Mouse (Mus musculus) cerebellum, postnatal 36 days (tissue): ENCODE measurements around the gene Asb16.

ENCODE experiments used
- DNase-seq, 2 experiments: peaks; one replicate each; pipeline ENCODE4 v3.0.0; 2021 to 2022; ENCODE audit warnings: mixed read lengths in 2 of 2

Asb16 gene

DNA sequence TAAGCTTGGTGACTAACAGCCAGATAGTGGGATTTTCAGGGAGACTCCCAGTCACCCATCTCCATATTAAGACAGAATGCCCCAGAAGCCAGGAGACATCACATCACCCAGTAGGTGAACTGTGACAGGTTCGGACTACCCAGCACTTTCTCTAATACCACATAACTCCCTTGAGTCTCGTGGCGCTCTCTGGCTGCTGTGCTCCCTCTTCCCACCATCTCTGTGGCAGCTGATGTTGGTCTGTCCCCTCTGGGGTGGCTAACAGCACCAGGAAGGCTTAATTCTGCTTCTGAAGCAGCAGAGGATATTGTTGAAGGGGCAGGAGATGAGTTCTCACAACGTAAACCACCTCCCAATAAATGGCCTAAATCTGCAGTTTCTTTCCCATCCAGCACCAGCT is 43.4 kb downstream of the Asb16 start:
- DNase-seq, result no peak

DNA sequence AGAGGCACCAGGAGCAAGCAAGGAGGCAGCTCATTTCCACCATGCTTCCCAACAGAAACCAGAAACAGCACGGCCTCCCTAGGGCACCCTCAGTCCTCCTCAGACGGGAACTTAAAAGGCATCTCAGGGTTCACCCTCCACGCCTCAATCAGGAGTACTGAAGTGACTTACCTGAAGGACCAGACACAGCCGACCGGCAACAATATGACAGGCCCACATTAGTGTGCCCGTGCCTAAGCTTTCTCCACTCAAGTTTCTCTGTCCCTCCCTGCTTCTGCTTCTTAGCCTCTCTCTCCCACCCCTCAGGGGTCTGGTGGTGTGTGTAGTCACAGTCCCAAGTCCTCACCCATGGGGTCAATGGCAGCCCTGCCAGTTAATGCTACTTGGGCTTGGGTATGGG is 44.0 kb downstream of the Asb16 start:
- DNase-seq, result no peak

DNA sequence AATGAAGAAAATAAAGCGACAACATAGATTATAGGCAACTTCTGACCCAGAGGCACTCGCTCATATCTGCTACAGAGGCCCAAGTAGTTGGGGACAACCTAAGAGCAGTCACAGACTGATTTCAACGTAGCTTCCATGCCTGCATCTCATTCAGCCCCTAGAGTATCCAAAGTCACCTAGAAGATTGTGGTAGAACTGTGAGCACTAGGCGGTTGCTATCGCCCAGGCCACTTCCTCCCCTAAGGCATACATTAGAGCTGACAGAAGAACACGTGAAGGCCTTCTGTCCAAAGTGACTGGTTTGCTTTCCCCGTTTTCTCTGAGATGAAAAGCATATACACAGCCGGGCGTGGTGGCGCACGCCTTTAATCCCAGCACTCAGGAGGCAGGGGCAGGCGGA is 45.8 kb downstream of the Asb16 start:
- DNase-seq, result no peak

DNA sequence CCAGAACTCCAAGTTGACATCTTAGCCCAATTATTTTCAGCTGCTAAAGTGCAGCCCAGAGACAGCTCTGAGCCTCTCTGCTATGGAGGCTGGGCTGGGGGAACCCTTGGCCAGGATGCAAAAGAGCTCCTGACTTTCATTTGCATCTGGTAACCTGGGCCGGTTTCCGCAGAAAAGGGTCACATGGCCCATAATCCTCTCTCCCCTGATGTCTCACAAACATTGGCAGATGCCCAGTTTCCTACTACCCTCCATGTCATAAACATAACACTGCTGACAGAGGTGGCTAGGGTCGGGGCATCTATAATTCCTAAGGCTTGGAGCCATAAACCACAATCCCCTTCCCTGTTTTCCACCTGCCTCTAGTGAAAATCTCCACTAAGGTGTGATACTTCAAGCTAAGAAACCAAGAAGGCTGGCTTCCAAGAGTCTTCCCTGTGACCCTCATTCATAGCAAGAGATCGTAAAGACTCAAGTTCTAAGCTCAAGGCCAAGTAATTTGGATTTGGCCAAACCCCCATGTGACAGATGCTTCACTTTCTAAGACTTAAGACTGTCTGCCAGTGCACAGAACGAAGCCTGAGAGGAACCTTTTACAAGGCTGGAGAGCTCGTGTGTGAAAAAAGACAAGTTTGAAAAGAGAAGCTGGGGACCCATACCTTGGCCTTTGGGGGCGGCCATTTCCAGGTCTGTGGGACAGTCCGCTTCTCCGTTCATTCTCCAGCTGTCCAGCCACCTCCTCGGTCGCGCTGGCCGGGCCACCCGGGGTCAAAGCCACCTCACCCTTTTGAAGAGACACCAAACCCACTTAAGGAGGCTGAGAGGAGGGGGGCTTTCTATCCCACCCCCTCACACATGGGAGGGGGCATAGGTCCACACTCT is 47.4 kb downstream of the Asb16 start:
- DNase-seq, result peak in 1 of 2 experiments; percentile 38

DNA sequence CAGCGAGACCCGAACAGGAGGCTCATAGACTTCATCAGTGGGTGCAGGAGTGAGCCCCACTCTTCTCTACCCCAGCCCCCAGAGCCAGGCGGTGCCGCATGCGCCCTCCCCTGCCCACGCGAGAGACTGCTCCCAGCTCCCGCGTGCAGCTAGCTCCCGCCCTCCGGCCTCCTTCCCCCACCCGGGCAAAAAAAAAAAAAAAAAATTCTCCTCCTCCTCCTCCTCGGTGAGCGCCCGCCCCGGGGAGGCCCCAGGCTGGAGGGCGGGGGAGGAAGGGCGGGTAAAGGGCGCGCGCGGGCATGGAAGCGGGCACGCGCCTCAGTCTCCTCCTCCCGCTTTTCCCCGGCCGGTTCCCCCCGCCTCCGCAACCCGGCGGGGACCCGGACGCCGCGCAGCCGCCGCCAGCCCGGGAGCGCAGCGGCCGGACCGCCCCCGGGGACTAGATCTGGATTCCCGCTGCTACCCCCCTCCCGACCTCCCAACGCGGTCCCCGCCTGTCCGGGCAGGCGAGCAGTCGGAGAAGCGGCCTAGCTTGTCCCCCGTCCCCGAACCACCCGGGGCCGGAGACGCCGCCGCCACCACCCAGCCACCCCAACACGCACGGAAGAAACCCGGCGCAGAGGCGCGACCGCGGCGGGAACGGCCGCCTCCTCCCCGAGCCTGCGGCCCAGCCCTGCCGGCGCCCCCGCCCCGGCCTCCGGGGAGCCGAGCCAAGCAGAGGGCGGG is 48.2 kb downstream of the Asb16 start:
- peak; percentile 78 to 86 for DNase-seq

DNA sequence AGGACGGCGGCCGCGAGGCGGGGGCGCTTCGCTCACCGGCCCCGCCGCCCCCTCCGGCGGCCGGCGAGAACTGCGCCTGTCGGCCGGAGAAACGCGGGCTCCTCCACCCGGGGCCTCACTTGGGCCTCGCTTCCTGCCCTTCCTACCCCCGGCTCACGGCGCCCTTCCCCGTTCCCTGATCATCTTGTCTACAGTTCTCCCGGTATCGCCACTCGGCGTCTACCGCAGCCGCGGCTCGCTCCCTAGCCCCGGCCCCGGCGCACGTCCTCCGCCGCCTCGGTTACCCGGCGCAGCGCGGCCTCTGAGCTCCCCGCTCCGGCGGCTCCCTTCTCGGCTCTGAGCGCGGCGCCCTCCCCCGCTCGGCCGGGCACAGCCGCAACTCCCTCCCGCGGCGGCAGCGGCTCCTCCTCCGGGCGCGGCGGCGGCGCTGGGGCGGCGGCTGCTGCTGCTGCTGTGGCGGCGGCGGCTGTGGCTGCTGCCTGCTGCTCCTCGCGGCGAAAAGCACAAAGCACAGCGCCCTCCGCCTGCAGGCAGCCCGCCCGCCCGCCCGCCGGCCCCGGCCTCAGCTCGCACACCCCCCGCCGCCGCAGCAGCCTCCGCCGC is 48.9 kb downstream of the Asb16 start:
- peak; percentile 59 to 66 for DNase-seq

DNA sequence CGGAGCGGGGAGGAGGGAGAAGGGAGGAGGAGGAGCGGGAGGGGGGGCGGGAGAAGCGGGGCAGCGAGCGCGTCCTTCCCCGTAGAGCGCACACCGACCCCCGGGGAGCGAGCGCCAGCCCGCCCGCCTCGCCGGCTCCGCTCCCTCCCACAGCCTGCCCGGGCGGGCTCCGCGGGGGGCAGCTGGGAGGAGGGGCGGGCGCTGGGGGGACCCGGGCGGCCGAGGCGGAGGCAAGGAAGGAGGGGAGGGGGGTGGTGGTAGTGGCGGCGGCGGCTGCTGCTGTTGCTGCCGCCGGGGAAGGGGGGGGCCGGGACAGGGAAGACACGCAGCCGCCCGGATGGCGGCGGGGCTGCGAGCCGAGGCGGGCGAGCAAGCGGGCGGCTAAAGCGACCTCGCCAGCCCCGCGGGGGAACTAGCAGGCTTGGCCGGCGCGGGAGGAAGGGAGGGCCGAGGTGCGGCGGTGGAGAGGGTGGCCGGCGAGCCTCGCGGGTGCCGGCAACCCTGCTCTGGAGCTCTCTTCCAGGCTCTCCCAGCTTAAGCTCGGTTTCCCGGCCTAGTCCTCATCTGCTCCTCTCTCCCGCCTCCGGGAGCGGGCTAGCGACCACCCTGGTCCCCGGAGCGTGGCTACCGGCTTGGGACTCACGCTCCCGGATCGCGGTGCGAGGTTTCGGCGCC is 49.5 kb downstream of the Asb16 start:
- peak; percentile 63 to 72 for DNase-seq

DNA sequence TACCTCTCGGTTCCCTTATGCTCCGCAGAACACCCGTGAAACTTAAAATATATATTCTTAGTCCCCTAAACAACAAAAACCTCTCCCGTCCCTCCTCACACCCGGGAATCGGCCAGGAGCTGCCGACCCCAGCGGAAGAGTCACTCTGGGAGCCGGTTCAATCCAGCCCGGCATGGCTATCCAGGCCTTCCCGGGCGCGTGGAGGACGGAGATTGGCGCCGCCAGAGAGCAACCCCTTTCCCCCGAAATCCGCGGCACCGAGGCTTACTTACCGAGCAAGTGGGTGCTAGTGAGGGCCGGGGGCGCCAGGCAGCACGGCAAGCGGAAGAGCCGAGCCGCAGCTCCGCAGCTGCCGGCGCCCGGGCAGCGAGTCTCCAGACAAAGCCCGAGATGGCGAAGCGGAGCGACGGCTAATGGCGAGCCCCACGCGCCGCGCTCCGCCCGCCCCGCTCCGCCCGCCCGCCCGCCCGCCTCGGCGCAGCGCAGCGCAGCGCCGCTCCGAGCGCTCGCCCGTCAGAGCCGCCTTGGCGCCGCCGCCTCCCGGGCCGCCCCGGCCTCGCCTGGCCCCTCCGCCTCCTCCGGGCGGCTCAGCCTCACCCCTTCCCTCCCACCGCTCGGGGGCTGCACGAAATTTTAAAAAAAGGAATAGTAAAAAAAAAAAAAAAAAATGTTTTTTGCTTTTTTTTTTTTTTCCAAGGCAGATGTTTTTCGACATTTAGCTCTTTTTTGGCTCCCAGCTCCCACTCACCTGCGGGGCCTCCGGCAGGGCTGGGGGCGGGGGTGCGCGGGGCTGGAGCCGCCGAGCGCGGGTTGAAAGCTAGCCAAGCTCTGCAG is 50.2 kb downstream of the Asb16 start:
- DNase-seq, result peak in 1 of 2 experiments; percentile 62

DNA sequence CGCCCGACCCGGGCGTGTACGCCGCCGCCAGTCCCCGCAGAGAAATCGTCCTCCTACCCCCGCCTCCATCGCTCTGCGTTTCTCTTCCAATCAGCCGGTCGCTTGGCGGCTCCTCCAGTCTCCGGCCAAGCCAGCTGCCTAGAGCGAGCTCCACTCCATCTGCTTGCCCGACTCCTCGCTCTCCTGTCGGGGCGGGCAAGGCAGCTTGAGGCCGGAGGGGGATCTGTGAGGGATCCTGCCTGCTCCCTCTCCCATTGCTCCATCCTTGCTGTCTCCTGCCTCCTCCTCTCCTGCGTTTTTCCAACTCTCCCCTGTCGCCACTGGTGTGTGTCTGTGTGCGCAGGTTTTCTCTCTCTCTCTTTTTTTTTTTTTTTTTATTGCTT is 50.9 kb downstream of the Asb16 start, which contains the start of gene Ubtf:
Gene Ubtf, minus strand, starts transcription at position 333 of the 383 bp plus-strand sequence.
- DNase-seq, result peak; percentile 89 to 93

DNA sequence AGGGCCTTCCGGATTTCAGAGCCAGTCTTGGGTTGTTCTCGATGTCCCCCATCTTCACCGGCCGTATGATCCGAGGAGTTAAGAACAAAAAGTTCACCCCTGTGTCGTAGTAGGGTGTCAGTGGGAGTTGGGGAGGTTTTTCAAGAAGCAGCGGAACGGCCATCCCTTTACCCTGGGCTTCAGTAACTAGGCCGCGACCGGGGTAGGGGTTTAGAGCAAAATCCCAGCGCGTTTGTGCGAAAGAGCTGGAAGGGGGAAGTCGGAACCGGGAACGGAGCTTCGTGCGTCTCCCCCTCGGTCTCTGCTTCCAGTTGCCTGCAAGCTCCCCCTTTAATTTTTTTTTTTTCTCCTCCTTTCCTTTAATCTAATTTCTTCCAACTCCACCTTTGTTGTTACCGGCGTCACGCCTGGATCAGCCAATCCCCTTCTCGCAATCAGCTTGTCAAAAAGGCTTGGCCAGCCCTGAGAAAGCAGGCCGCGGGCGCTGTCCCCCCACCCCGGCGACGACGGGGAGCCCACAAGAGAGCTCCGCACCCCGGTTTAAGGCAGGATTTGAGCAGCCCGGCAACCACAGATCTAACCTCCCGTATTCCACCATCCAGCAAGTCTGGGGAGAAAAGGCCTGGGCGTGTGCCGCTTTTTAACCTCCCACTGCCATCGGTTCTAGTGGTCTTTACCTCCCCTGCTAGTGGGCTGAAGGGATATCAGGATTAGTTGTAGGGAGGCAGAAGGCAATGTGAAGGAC is 51.6 kb downstream of the Asb16 start:
- peak; percentile 90 to 93 for DNase-seq

DNA sequence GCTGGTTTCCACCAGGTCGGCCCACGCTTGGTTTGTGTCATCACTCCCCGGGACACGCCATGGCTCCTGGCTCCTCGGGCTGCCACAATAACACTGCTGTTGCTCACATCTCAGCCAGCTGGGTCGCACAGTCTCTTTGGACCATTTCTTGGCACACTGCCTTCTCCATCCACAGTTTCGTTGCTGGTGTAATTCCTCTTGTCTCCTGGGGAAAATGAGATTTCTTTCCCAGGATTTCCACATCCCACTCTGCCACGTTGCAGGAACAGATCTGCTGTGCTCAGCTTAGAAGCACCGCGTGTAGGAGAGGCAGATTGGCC is 52.1 kb downstream of the Asb16 start:
- DNase-seq, result peak; percentile 69 to 73

DNA sequence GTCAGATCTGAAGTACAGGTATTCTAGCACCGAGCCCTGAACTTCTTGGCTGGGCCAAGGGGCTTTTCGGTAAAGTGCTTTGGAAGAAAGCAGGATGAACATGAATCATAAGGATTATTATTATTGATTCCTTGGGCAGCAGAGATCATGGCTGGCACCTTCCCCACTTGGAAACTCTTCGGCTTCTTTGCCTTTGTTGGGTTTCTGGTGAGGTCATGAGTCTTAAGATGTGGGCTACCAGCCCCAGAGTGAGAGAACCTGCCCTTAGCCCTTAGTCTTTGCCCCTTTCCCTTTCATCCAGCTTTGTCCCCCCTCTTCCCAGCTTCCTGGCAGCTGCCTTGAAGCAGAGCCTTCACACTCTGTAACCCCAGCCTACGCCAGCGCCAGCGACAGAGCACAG is 53.4 kb downstream of the Asb16 start:
- DNase-seq, result no peak

DNA sequence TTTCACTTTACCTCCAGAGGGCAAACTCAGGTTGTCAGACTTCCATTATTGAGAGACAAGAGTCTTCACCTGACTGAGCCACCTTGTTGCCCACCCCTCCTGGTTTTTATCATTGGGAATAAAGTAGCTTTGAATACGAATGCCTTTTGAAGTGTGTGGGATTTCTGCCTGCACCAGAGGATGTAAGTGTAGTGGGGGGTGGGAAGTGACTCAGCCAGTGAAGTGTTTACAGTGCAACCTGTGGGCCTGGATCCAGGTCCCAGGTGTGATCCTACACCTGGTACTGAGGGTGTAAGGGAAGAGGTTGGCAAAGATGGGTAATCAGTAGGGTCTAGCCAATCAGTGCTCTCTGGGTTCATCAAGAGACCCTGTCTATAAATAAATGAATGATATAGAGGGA is 55.0 kb downstream of the Asb16 start:
- no peak for DNase-seq

DNA sequence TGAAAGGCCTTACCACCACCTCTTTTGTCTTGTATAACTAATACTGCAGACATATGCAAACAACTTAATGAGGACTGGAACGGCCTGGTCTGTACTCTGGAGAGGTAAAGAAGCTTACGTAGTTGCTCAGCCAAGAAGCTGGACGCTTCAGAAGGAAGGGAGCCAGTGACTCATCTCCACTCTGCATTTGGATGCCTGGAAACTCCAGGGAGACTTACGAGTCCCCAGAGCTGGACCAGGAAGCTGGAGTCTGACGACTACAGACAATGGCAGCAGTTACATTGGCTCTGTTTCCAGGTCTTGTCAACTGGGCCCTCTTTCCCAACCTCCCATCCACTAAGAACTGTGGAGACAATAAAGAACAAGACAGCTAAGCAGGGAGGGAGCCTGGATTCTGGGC is 58.7 kb downstream of the Asb16 start:
- no peak for DNase-seq

DNA sequence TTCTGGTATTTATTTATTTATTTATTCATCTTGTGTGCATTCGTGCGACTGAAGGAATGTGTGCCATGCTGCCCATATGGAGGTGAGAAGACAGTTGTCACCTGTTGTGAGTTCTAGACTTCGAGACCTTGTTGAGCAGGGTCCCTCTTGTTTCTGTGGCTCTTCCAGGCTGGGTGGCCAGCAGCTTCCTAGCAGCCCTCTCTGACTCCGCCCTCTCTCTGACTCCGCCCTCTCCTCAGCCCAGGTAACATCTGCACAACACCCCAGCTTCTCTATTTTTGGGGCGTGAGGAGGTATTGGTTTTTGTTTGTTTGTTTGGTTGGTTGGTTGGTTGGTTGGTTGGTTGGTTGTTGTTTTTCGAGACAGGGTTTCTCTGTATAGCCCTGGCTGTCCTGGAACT is 59.3 kb downstream of the Asb16 start:
- DNase-seq, result no peak
